Mouse (Mus musculus): Measurements from ENCODE around the gene Furin. TPM values are rescaled to one million over a fixed set of nuclear protein-coding genes. Genes with fewer than 3 reads are reported as not detected.

Furin gene
- polyA plus RNA-seq, 1 experiment from 2014 or later, result 5.7 TPM

DNA sequence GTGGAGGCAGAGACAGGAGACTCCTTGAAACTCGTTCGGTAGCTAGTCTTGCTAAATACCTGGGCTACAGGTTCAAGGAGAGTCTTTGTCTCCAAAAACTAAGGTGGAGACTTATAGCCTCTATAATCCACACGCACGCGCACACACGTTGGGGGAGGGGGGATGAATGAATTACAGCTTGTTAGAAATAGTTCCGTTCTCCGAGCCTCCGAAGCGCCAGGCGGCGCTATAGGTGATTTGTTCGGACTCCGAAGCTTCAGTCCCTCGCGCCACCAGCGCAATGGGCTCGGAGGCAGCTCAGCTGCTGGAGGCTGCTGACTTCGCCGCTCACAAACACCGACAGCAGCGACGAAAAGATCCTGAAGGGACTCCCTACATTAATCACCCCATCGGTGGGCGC is 62.4 kb downstream of the Furin start, which contains the start of gene Hddc3:
Gene Hddc3, plus strand, starts transcription at position 247 of the 400 bp plus-strand sequence.
- 1% methylated on average over 25 of the region's 25 CpGs for WGBS
- ATAC-seq (replicated peaks), result peak; percentile 41
- H3K9ac ChIP-seq, result peak within 1 kb of the TSS; percentile 71

DNA sequence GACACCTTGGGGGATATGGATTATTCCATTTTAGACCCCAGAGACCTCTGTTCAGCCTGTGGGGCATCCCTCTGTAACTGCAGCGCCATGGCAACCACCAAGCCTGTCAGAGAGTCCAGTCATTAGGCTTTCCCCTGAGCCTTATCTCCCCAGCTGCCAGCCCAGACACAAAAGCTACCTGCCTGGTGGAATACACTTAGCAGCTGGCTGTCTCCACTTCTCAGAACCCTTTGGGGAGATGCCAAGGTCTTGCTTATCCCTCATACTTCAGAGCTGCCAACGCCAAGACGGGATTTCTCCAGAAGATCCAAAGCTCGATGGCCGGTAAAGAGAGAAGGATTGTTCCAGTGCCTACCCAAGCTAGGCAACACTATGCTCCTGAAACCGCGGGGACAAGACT is 63.4 kb downstream of the Furin start:
- H3K27ac ChIP-seq, result 0 out of 2 replicates have a peak overlapping the region, but pooled peaks have one; percentile 10
- H3K4me3 ChIP-seq, result no peak overlapping the region
- no peak for ATAC-seq (replicated peaks)
- H3K36me3 ChIP-seq (replicated peaks), result peaks cover 6% of the 10 kb centered on the region
- H3K4me1 ChIP-seq, result peaks cover 55% of the 10 kb centered on the region
- H3K4me2 ChIP-seq, result no peak overlapping the region
- no peaks in the 10 kb centered on the region for H3K9me3 ChIP-seq
- 57% methylated on average over 7 of the region's 7 CpGs for WGBS
- H3K27me3 ChIP-seq (replicated peaks), result no peaks in the 10 kb centered on the region
- no peak overlapping the region for H3K9ac ChIP-seq

More for the DNA sequence above, 62.4 kb downstream of the Furin start, which contains the start of gene Hddc3:
- Histone ChIP-seq H3K4me3 (peak within 1 kb of the TSS; percentile 55), H3K4me1 (peaks cover 46% of the 10 kb centered on the region), H3K4me2 (peak within 1 kb of the TSS; percentile 60), H3K36me3 (replicated peaks) (no peaks in the 10 kb centered on the region), H3K27ac (peak within 1 kb of the TSS; percentile 82), H3K27me3 (replicated peaks) (no peaks in the 10 kb centered on the region), H3K9me3 (no peaks in the 10 kb centered on the region)

DNA sequence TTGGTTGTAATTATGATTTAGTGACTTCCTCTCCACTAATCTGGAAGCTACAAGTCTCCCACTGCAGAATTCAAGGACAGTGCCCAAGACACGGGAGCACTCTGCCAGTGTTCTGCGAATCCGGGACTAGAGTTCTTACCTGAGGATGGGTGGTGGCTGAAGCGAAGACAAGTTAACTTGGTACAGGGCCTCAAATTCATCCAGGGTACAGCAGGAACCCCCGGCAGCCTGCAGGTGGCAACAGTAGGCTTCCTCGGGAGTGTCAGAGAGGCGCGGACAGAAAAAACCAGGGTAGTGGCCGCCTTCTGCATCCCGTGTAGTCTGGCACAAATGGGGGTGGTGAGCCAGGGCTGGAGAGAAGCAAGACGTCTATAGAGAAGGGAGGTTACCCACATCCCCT is 64.4 kb downstream of the Furin start, which contains the start of gene Unc45a:
Gene Unc45a, minus strand, starts transcription at position 213 of the 400 bp plus-strand sequence.
- H3K27ac ChIP-seq, result peak within 1 kb of the TSS; percentile 92
- no peaks in the 10 kb centered on the region for H3K9me3 ChIP-seq
- peak; percentile 48 for ATAC-seq (replicated peaks)
- peaks cover 15% of the 10 kb centered on the region for H3K36me3 ChIP-seq (replicated peaks)
- peaks cover 55% of the 10 kb centered on the region for H3K4me1 ChIP-seq
- 3% methylated on average over 11 of the region's 11 CpGs for WGBS
- no peaks in the 10 kb centered on the region for H3K27me3 ChIP-seq (replicated peaks)
- H3K4me2 ChIP-seq, result peak within 1 kb of the TSS; percentile 90
- H3K9ac ChIP-seq, result peak within 1 kb of the TSS; percentile 55
- peak within 1 kb of the TSS; percentile 68 for H3K4me3 ChIP-seq

DNA sequence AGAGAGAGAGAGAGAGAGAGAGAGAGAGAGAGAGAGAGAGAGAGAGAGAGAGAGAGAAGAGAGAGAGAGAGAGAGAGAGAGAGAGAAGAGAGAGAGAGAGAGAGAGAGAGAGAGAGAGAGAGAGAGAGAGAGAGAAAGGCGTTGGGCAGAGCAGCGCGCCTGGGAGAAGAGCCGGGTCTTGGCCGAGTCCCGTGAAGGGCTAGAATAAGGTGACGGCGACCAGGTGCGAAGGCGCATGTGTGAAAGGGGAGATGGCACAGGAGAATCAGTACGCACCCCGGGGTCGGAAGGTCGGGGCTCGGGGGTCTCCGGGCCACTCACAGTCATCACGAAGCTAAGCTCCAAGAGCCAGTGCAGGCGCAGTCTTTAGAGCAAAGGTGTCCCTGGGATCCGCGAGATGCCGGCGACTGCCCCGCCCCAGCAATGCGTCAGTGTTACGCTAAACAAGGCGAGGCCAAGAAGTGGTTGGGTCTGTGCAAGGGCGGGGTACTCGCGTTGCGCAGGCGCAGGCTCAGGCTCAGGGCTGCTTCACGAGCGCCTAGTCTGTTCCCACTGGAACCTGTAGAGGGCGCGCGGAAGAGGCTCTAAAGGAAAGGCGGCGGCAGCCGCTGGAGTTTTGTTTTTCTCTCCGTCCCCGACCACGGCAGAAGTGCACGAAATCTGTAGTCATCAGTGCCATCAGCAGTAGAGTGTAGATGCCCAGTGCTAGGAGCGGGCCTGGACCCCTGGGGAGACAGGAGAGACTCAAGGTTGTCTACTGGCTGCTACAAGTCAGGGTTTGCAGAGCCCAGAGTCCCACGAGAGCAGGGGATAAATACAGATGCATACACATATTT is 65.2 kb downstream of the Furin start:
- Histone ChIP-seq H3K36me3 (replicated peaks) (peaks cover 22% of the 10 kb centered on the region), H3K27ac (peak overlapping the region; percentile 92), H3K9me3 (no peaks in the 10 kb centered on the region), H3K4me2 (peak overlapping the region; percentile 90), H3K4me3 (peak overlapping the region; percentile 68), H3K27me3 (replicated peaks) (no peaks in the 10 kb centered on the region), H3K4me1 (peaks cover 58% of the 10 kb centered on the region), H3K9ac (peak overlapping the region; percentile 55)
- peak; percentile 97 for ATAC-seq (replicated peaks)
- WGBS, result under 1% methylated on average over 45 of the region's 45 CpGs

DNA sequence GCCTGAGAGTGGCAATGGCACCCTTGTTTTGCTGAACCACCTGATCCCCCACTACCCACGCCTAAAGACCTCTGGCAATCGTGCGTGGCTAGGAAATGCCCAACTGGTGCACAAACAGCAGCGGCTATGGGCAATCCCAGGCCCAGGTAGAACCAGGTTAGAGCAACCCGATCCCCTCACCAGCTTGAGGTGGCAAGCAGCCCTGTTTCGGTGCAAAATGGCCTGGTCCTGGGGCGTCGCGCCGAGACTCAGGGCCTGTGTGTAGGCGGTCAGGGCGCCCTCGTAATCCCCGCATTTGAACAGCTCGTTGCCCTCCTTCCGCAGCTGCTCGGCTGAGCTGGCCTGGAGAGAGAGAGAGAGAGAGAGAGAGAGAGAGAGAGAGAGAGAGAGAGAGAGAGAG is 65.9 kb downstream of the Furin start:
- WGBS, result 6% methylated on average over 17 of the region's 17 CpGs
- ATAC-seq (replicated peaks), result 0 out of 2 replicates have a peak, but pooled peaks have one; percentile 13
- Histone ChIP-seq H3K4me3 (peak overlapping the region; percentile 68), H3K27ac (peak overlapping the region; percentile 79), H3K27me3 (replicated peaks) (no peaks in the 10 kb centered on the region), H3K4me2 (peak overlapping the region; percentile 90), H3K36me3 (replicated peaks) (peaks cover 26% of the 10 kb centered on the region), H3K9me3 (no peaks in the 10 kb centered on the region), H3K4me1 (peaks cover 58% of the 10 kb centered on the region), H3K9ac (peak overlapping the region; percentile 74)

Other genes with a start within 250 kb of the Furin start
- gene Sema4b, start 218.6 kb downstream of the Furin start, polyA plus RNA-seq (2015; fragmentation: Nextera tagmentation; extraction: Ambion mirVana), result 26.9 and 27.0 TPM in 2 replicates
- 28.5 and 29.7 TPM in 2 replicates for gene Cib1, start 172.6 kb downstream of the Furin start, polyA plus RNA-seq (2015; fragmentation: Nextera tagmentation; extraction: Ambion mirVana)
- gene Gdpgp1, start 172.6 kb downstream of the Furin start, polyA plus RNA-seq (2015; fragmentation: Nextera tagmentation; extraction: Ambion mirVana), result 4.5 and 5.3 TPM in 2 replicates
- 2.1 and 2.9 TPM in 2 replicates for gene Ttll13, start 159.1 kb downstream of the Furin start, polyA plus RNA-seq (2015; fragmentation: Nextera tagmentation; extraction: Ambion mirVana)
- gene Ngrn, start 144.2 kb downstream of the Furin start, polyA plus RNA-seq (2015; fragmentation: Nextera tagmentation; extraction: Ambion mirVana), result 72.9 and 74.5 TPM in 2 replicates
- 26.8 and 32.6 TPM in 2 replicates for gene Vps33b, start 135.8 kb downstream of the Furin start, polyA plus RNA-seq (2015; fragmentation: Nextera tagmentation; extraction: Ambion mirVana)
- gene Prc1, start 111.0 kb downstream of the Furin start, polyA plus RNA-seq (2015; fragmentation: Nextera tagmentation; extraction: Ambion mirVana), result 33.8 and 39.8 TPM in 2 replicates
- gene Rccd1, start 81.0 kb downstream of the Furin start, polyA plus RNA-seq (2015; fragmentation: Nextera tagmentation; extraction: Ambion mirVana), result 10.5 and 13.9 TPM in 2 replicates
- gene Unc45a, start 64.4 kb downstream of the Furin start, polyA plus RNA-seq (2015; fragmentation: Nextera tagmentation; extraction: Ambion mirVana), result 60.2 and 62.0 TPM in 2 replicates
- 22.1 and 26.4 TPM in 2 replicates for gene Hddc3, start 62.3 kb downstream of the Furin start, polyA plus RNA-seq (2015; fragmentation: Nextera tagmentation; extraction: Ambion mirVana)
- 26.4 and 28.2 TPM in 2 replicates for gene Man2a2, start 34.1 kb downstream of the Furin start, polyA plus RNA-seq (2015; fragmentation: Nextera tagmentation; extraction: Ambion mirVana)
- 4.4 and 4.8 TPM in 2 replicates for gene Fes, start 17.5 kb downstream of the Furin start, polyA plus RNA-seq (2015; fragmentation: Nextera tagmentation; extraction: Ambion mirVana)
- 9.4 and 10.1 TPM in 2 replicates for gene Blm, start 129.7 kb upstream of the Furin start, polyA plus RNA-seq (2015; fragmentation: Nextera tagmentation; extraction: Ambion mirVana)

Measured in midbrain, embryonic 15.5 days (tissue).